Mouse (Mus musculus) olfactory bulb, adult 2 months (tissue): ENCODE data around the gene AI661453.

Source experiments
- CTCF ChIP-seq: fragments of 200-500 bp; IDR thresholded peaks from 2 replicates; pipeline ENCODE4 v1.5.1; 2012; ENCODE audit warnings: low read depth, mild to moderate bottlenecking, low read length, moderate library complexity; ENCODE audit not compliant: insufficient read depth
- POLR2A ChIP-seq: fragments of 200-500 bp; IDR thresholded peaks from 2 replicates; pipeline ENCODE4 v1.6.1; 2012; ENCODE audit warnings: mild to moderate bottlenecking, low read depth, low read length, moderate library complexity; ENCODE audit not compliant: insufficient read depth

- TF ChIP-seq CTCF: no peak
- TF ChIP-seq POLR2A: no peak
These were observed 65.1 kb downstream of the AI661453 start for GRCm38 (mm10) chr17:47501531-47501930.
